Mouse (Mus musculus) CH12.LX (cell line): ENCODE measurements at regions not wholly inside any gene's neighbourhood (a gene's known extent, or its start where the extent isn't known, plus 50 kb on each side); places are given as distances from the start of the nearest gene placed in this dataset.

Experiments
- DNase-seq: peaks from one replicate; pipeline ENCODE4 v3.0.0-alpha.2; 2013; ENCODE audit errors: extremely low read depth
- H3K27ac ChIP-seq: 2 replicates; pipeline ENCODE4 v1.5.1; 2012; ENCODE audit warnings: low read depth, mild to moderate bottlenecking, control low read depth, moderate library complexity; ENCODE audit not compliant: insufficient read depth
- H3K27me3 ChIP-seq: replicated peaks from 2 replicates; pipeline ENCODE3; 2012; ENCODE audit warnings: inconsistent platforms
- H3K36me3 ChIP-seq, 2 experiments: replicated peaks in 1 of 2; 2 replicates each; pipeline versions ENCODE3 to v1.6.1; 2012; ENCODE audit warnings: inconsistent platforms in 1 of 2, low read length in 1 of 2, mild to moderate bottlenecking in 1 of 2, mixed read lengths in 1 of 2, moderate library complexity in 1 of 2; ENCODE audit not compliant: control insufficient read depth in 1 of 2, insufficient read depth in 1 of 2
- H3K4me1 ChIP-seq, 2 experiments: 2 replicates each; pipeline ENCODE4 v1.6.1; 2012; ENCODE audit warnings: inconsistent platforms in 1 of 2, moderate library complexity in 1 of 2; ENCODE audit not compliant: insufficient read depth in 2 of 2, control insufficient read depth in 1 of 2
- H3K4me2 ChIP-seq: 2 replicates; pipeline ENCODE4 v1.6.1; 2012; ENCODE audit warnings: low read depth, mild to moderate bottlenecking, control low read depth; ENCODE audit not compliant: poor library complexity, insufficient read depth, severe bottlenecking
- H3K4me3 ChIP-seq, 3 experiments: fragments of 150-350 bp in 1 of 3; sonication (generic) in 1 of 3; replicated peaks in 1 of 3; 2 replicates each; pipeline versions ENCODE3 to v1.5.1; 2011 to 2012; ENCODE audit warnings: low read depth in 2 of 3, low read length in 2 of 3, mild to moderate bottlenecking in 2 of 3, moderate library complexity in 2 of 3, control low read depth in 1 of 3, improper control_type of control experiment in 1 of 3, inconsistent platforms in 1 of 3, mixed read lengths in 1 of 3; ENCODE audit not compliant: poor library complexity in 1 of 3
- H3K79me2 ChIP-seq: replicated peaks from 2 replicates; pipeline ENCODE4 v1.6.1; 2012; ENCODE audit warnings: mild to moderate bottlenecking, moderate library complexity; ENCODE audit not compliant: control insufficient read depth, poor library complexity, insufficient read depth, severe bottlenecking; ENCODE audit errors: extremely low read depth
- H3K9ac ChIP-seq: 2 replicates; pipeline ENCODE4 v1.6.1; 2012; ENCODE audit warnings: low read depth, mild to moderate bottlenecking, control low read depth, moderate library complexity; ENCODE audit not compliant: insufficient read depth
- H3K9me3 ChIP-seq: replicated peaks from 2 replicates; pipeline ENCODE3; 2012; ENCODE audit warnings: low read length, inconsistent platforms, mixed read lengths
- BHLHE40 ChIP-seq: IDR thresholded peaks from 2 replicates; pipeline ENCODE4 v1.6.1; 2011; ENCODE audit warnings: mild to moderate bottlenecking, low read depth, low read length, improper control_type of control experiment
- CHD2 ChIP-seq: IDR thresholded peaks from 2 replicates; pipeline ENCODE4 v1.6.1; 2011; ENCODE audit warnings: low read length, improper control_type of control experiment
- GABPA ChIP-seq: IDR thresholded peaks from 2 replicates; pipeline ENCODE4 v1.6.1; 2012; ENCODE audit warnings: low read depth, low read length, improper control_type of control experiment, inconsistent platforms; ENCODE audit not compliant: insufficient replicate concordance
- IRF4 ChIP-seq: IDR thresholded peaks from 2 replicates; pipeline ENCODE4 v1.6.1; 2014; ENCODE audit warnings: low read depth, mild to moderate bottlenecking, inconsistent platforms, low read length, improper control_type of control experiment
- JUN ChIP-seq: IDR thresholded peaks from 2 replicates; pipeline ENCODE4 v1.6.1; 2011; ENCODE audit warnings: low read depth, mild to moderate bottlenecking, low read length, improper control_type of control experiment, moderate library complexity; ENCODE audit not compliant: insufficient read depth
- KAT2A ChIP-seq: IDR thresholded peaks from 2 replicates; pipeline ENCODE4 v1.6.1; 2012; ENCODE audit warnings: low read length, improper control_type of control experiment, inconsistent platforms; ENCODE audit not compliant: insufficient replicate concordance
- MAFK ChIP-seq: IDR thresholded peaks from 2 replicates; pipeline ENCODE4 v1.6.1; 2011; ENCODE audit warnings: low read length, improper control_type of control experiment; ENCODE audit not compliant: insufficient replicate concordance
- MAZ ChIP-seq: IDR thresholded peaks from 2 replicates; pipeline ENCODE4 v1.6.1; 2012; ENCODE audit warnings: low read depth, mild to moderate bottlenecking, inconsistent platforms, low read length, improper control_type of control experiment, moderate library complexity
- MXI1 ChIP-seq: IDR thresholded peaks from 2 replicates; pipeline ENCODE4 v1.6.1; 2011; ENCODE audit warnings: mild to moderate bottlenecking, low read depth, low read length, improper control_type of control experiment
- PAX5 ChIP-seq: IDR thresholded peaks from 2 replicates; pipeline ENCODE4 v1.6.1; 2012; ENCODE audit warnings: low read length, inconsistent platforms, mixed read lengths
- POLR2AphosphoS2 ChIP-seq: IDR thresholded peaks from 2 replicates; pipeline ENCODE4 v1.6.1; 2011; ENCODE audit warnings: low read depth, low read length, improper control_type of control experiment
- RCOR1 ChIP-seq: conservative IDR thresholded peaks from 2 replicates; pipeline ENCODE4 v1.6.1; 2012; ENCODE audit warnings: low read depth, mild to moderate bottlenecking, inconsistent platforms, low read length, improper control_type of control experiment
- TCF12 ChIP-seq: IDR thresholded peaks from 2 replicates; pipeline ENCODE4 v1.6.1; 2014; ENCODE audit warnings: low read depth, mild to moderate bottlenecking, inconsistent platforms, low read length, improper control_type of control experiment
- ZKSCAN1 ChIP-seq: IDR thresholded peaks from 2 replicates; pipeline ENCODE4 v1.6.1; 2012; ENCODE audit warnings: low read depth, inconsistent platforms, low read length, improper control_type of control experiment, borderline replicate concordance
- ZNF384 ChIP-seq: IDR thresholded peaks from 2 replicates; pipeline ENCODE4 v1.6.1; 2012; ENCODE audit warnings: low read depth, low read length, improper control_type of control experiment, inconsistent platforms
- dilution Hi-C: fragments of 300-500 bp; cut with MboI; formaldehyde crosslinking; loops from 2 replicates; pipeline ENCODE4 v1.14.3; 2020; ENCODE audit warnings: low sequenced_read_pairs; ENCODE audit not compliant: extremely low pct_unique_long_range_greater_than_20kb, extremely low pct_ligation_motif_present
- in situ Hi-C: fragments of 300-500 bp; cut with MboI; formaldehyde crosslinking; loops from 3 replicates; pipeline ENCODE4 v1.14.3; 2019; ENCODE audit warnings: low sequenced_read_pairs, low pct_ligation_motif_present, low pct_unique_long_range_greater_than_20kb, mixed read lengths

GRCm38 (mm10) chr3:50879050-50879449 is 345.2 kb upstream of the Noct start:
- H3K9me3 ChIP-seq = no peaks in the 10 kb centered on the region
- dilution Hi-C loops (no loop called here), in situ Hi-C loops (no loop called here)
- no peaks in the 10 kb centered on the region for H3K27me3 ChIP-seq
- no peak for DNase-seq
- no peak for TF ChIP-seq PAX5
- no peak for TF ChIP-seq KAT2A
- TF ChIP-seq GABPA = no peak
- TF ChIP-seq ZNF384 = no peak
- TF ChIP-seq IRF4 = no peak
- no peaks in the 10 kb centered on the region for H3K36me3 ChIP-seq
- H3K9ac ChIP-seq = no peak overlapping the region
- H3K4me1 ChIP-seq = no peaks in the 10 kb centered on the region
- no peak overlapping the region for H3K27ac ChIP-seq
- H3K79me2 ChIP-seq = no peaks in the 10 kb centered on the region
- H3K4me3 ChIP-seq = no peak overlapping the region
- H3K4me2 ChIP-seq = no peak overlapping the region

- no peak for TF ChIP-seq PAX5
- TF ChIP-seq KAT2A = no peak
- no peak for TF ChIP-seq CHD2
- no peak for TF ChIP-seq POLR2AphosphoS2
- TF ChIP-seq ZKSCAN1 = no peak
- TF ChIP-seq RCOR1 = no peak
- H3K27ac ChIP-seq = no peak overlapping the region
- no peaks in the 10 kb centered on the region for H3K9me3 ChIP-seq
- in situ Hi-C loops (no loop called here), dilution Hi-C loops (no loop called here)
- no peaks in the 10 kb centered on the region for H3K4me1 ChIP-seq
- H3K27me3 ChIP-seq = no peaks in the 10 kb centered on the region
- H3K9ac ChIP-seq = no peak overlapping the region
- H3K4me3 ChIP-seq = no peak overlapping the region
- no peaks in the 10 kb centered on the region for H3K79me2 ChIP-seq
- no peak for DNase-seq
- H3K4me2 ChIP-seq = no peak overlapping the region
- no peaks in the 10 kb centered on the region for H3K36me3 ChIP-seq
Measured at GRCm38 (mm10) chr3:50879595-50879994, 344.7 kb upstream of the Noct start.

- in situ Hi-C loops = no loop called here
- dilution Hi-C loops = no loop called here
- Histone ChIP-seq H3K4me1 (peaks cover 0 to 3% of the 10 kb centered on the region in 2 experiments; a peak in 1 of 4 replicates), H3K36me3 (no peaks in the 10 kb centered on the region), H3K27ac (no peak overlapping the region), H3K4me2 (no peak overlapping the region), H3K9ac (no peak overlapping the region), H3K27me3 (no peaks in the 10 kb centered on the region), H3K9me3 (no peaks in the 10 kb centered on the region), H3K79me2 (no peaks in the 10 kb centered on the region), H3K4me3 (no peak overlapping the region)
- no peak for DNase-seq
- no peak for TF ChIP-seq MXI1
- TF ChIP-seq TCF12 = no peak
- TF ChIP-seq BHLHE40 = no peak
- TF ChIP-seq MAFK = no peak
- TF ChIP-seq MAZ = no peak
- no peak for TF ChIP-seq JUN
Measured at GRCm38 (mm10) chr3:50881437-50882248, 342.6 kb upstream of the Noct start.
